Mouse (Mus musculus) heart, adult 11 months (tissue): ENCODE measurements around the gene Flywch2.

Experiments
- DNase-seq: peaks from one replicate; pipeline ENCODE4 v3.0.0; 2022

The Flywch2 gene

GRCm38 (mm10) chr17:23785561-23786471 lies at the start of gene Flywch2:
Flywch2 (minus strand) TSS chr17:23786081.
- DNase-seq = peak; percentile 98

- no peak for DNase-seq
These were observed 45.3 kb upstream of the Flywch2 start for GRCm38 (mm10) chr17:23831201-23831600.

GRCm38 (mm10) chr17:23829064-23829619 lies 43.3 kb upstream of the Flywch2 start, which contains the start of gene Elob:
Elob (minus strand) TSS chr17:23829136.
- peak; percentile 99 for DNase-seq

- peak; percentile 97 for DNase-seq
These were observed 42.6 kb upstream of the Flywch2 start for GRCm38 (mm10) chr17:23828271-23829001.

GRCm38 (mm10) chr17:23825591-23825990 lies 39.7 kb upstream of the Flywch2 start:
- no peak for DNase-seq

DNA sequence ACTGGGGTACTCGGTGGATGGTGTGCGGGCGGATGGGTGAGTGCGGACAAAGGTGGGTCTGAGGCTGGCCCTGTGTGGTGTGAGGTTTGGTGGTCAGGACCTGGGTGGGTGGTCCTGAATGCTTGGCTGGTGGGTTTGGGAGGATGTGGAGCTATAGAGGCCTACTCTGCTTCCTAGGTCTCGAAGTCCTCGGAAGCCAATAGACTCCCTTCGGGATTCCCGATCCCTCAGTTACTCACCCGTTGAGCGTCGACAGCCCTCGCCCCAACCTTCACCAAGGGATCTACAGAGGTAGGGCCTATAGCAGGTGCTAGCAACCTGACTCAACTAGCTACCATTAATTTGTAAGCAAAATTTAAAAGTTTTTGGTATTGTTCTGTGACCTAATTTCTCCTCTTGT lies 37.7 kb upstream of the Flywch2 start:
- no peak for DNase-seq

DNA sequence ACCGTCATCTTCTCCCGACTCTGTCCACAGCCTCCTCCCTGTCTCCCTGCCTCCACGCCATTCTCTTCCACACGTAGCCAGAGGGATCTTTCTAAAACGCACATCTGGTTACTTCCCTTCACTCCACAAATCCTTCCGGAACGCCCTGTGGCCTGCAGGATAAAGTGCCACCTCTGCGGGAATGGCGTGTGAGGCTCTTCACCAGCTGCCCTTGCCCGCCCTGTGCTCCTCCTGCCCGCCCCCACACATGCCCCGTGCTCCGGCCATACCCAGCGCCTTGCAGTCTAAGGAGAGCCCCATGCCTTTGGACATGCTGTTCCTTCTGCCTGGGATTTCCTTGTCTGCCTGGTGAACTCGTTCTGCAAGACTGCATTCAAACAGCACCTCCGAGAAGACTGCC lies 37.1 kb upstream of the Flywch2 start:
- DNase-seq = no peak

DNA sequence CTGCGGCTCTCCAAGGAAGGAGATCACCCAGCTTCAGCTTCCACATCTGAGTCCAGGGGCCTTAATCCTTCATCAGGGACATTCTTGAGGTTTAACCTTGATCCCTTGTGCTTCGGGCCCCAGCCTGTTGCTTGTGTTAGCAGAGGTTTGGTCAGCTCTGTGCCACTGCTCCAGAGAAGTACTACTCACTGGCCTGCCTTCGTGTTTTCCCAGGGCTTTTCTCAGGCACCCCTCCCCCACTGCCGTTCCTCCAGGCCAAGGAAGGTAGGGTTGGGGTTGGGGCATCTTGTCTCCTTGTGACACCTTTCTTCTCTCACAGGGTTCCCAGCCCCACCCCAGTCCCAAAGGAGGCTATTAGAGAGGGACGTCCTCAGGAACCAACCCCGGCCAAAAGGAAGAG lies 36.2 kb upstream of the Flywch2 start:
- DNase-seq = no peak

- DNase-seq = no peak
These were observed 34.9 kb upstream of the Flywch2 start for GRCm38 (mm10) chr17:23820731-23821130.

DNA sequence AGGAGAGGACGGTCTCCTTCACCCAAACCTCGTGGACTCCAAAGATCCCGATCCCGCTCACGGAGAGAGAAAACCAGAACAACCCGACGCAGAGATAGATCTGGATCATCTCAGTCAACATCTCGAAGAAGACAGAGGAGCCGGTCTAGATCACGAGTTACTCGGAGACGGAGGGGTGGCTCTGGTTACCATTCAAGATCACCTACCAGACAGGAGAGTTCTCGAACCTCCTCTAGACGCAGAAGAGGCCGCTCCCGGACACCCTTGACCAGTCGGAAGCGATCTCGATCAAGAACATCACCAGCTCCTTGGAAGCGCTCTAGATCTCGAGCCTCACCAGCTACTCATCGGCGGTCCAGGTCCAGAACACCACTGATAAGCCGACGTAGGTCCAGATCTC lies 33.4 kb upstream of the Flywch2 start:
- peak; percentile 91 for DNase-seq

DNA sequence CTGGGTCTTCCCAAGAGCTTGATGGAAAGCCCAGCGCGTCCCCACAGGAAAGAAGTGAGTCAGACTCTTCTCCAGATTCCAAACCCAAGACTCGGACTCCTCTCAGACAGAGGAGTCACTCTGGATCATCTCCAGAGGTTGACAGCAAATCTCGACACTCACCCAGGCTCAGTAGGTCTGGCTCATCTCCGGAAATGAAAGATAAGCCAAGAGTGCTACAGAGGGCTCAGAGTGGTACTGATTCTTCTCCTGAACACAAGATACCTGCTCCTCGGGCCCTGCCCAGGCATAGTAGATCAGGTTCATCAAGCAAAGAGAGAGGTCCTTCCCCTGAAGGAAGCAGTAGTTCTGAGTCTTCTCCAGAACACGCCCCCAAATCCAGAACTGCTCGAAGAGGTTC lies 32.7 kb upstream of the Flywch2 start:
- DNase-seq = peak; percentile 76

GRCm38 (mm10) chr17:23815641-23816040 lies 29.8 kb upstream of the Flywch2 start:
- peak; percentile 93 for DNase-seq

GRCm38 (mm10) chr17:23807918-23808317 lies 22.0 kb upstream of the Flywch2 start:
- no peak for DNase-seq

DNA sequence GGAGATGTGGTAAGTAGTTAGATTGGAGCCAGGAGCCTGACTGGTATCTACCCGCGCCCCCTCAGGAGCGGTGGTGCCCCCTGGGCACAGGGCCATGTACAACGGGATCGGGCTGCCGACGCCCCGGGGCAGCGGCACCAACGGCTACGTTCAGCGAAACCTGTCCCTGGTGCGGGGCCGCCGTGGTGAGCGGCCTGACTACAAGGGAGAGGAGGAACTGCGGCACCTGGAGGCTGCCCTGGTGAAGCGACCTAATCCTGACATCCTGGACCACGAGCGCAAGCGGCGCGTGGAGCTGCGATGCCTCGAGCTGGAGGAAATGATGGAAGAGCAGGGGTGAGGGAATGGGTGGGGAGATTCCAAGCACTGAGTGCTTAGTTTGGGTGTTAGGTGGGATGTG lies 21.0 kb upstream of the Flywch2 start:
- peak; percentile 95 for DNase-seq

DNA sequence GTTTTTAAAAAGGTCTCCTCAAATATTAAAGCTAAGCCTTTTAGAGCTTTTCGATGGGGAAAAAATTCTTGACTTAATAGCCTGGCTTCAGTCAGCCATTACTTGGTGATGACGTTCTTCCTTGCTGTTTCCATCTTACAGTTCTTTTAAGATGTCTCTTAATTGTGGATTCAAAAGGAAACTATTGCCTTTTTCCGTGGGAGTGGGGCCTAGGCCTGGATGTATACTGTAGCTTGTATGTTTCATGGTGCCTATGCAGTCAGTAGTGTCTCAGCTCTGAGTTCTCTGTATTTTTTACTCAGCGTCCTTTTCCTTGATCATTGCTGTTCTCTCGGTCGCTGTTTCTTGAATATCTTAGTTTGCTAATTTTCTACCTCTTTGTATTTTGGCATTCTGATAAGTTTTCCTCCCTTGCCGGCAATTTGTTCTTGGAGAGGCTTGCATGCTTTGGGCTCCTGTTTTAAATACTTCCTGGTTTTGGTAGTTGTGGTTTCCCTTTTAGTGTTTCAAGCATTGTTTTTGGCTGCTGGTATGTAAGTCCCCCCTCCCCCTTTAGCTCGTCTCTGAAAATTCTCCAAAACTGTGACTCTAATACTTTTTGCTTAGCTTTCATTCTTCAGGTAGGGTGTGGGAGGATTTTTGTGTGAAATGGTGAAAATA lies 18.7 kb upstream of the Flywch2 start:
- no peak for DNase-seq

GRCm38 (mm10) chr17:23803366-23804041 lies 17.6 kb upstream of the Flywch2 start:
- no peak for DNase-seq

DNA sequence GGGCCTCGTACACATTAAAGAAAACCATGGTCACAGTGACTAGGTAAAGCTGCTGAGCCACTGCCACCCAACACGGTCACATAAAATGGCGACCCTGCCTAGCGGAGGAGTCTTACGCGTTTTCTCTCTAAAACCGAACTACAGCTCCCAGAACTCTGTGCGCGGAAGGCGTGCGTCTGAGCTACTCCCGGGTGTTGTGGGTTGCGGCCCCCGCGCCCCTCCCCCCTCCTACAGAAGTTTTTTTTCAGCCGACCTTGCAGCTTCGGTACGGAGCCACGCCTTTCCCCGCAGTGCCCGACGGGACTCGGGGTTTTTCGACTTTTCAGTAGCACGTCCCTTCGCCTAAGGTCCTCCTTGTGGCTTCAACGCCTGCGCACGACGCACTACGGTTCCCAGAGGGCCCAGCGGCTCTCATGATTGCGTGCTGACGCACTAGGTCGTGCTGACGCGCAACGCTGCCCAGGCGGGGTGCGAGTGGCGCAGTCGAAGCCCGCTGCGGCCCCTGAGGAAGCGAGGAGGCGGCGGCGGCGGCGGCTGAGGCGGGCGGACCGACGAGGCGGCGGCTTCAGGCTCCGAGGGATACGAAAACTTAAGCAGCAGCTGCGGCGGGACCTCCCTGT lies 17.0 kb upstream of the Flywch2 start:
- peak; percentile 100 for DNase-seq

GRCm38 (mm10) chr17:23801627-23802026 lies 15.7 kb upstream of the Flywch2 start:
- peak; percentile 93 for DNase-seq

GRCm38 (mm10) chr17:23797316-23797715 lies 11.4 kb upstream of the Flywch2 start:
- no peak for DNase-seq

DNA sequence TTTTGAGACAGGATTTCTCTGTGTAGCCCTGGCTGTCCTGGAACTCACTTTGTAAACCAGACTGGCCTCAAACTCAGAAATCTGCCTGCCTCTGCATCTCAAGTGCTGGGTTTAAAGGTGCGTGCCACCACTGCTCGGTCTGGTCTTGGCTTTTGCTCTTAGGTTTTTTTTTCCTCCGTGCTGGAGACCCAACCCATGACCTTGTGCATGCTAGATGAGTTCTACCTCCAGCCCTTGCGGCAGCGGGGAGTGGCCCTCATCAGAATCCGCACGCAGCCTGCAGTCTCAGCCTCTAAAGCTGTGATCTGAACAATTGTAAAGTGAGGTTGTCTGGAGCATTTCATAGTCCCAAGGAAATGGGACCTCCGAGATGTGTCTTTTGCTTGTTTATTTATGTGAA lies 9.4 kb upstream of the Flywch2 start:
- no peak for DNase-seq

DNA sequence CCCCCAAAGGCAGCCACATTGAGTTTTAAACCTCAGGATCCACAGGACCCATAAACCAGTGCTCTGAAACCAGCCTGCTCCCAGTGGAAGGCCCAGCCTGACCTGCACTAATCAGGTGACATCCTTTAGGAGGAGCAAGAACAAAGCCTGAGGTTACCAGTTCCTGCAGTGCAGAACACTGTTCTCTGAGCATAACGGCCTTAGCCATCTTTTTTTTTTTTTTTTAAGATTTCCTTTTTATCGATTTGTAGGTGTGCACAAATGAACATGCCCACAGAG lies 5.1 kb upstream of the Flywch2 start:
- DNase-seq = no peak
